Mouse (Mus musculus) adipocyte (in vitro differentiated cells): ENCODE measurements around the gene Gm9732.
"Not testable (repeated sequence)": the region's sequence is repeated elsewhere in the genome, so short reads cannot be mapped to it uniquely, and the experiment has no call there.

Experiments
- DNase-seq: peaks from one replicate; pipeline ENCODE4 v3.0.0-alpha.2; 2016; ENCODE audit warnings: low spot score

The Gm9732 gene

GRCm38 (mm10) chr14:43274986-43275511 is at the start of gene Gm9732:
Gm9732 (plus strand) TSS chr14:43275036.
- not testable (repeated sequence) for DNase-seq

- not testable (repeated sequence) for DNase-seq
Measured at GRCm38 (mm10) chr14:43235204-43235603, 39.6 kb upstream of the Gm9732 start, which contains the start of gene Gm8122. Gm8122 (minus strand) TSS chr14:43235304.

GRCm38 (mm10) chr14:43237769-43238168 is 37.1 kb upstream of the Gm9732 start:
- DNase-seq: not testable (repeated sequence)

GRCm38 (mm10) chr14:43249611-43250170 is 25.1 kb upstream of the Gm9732 start:
- DNase-seq: not testable (repeated sequence)

GRCm38 (mm10) chr14:43250549-43251253 is 24.1 kb upstream of the Gm9732 start:
- DNase-seq: not testable (repeated sequence)

- not testable (repeated sequence) for DNase-seq
Measured at GRCm38 (mm10) chr14:43256511-43256910, 18.3 kb upstream of the Gm9732 start.

GRCm38 (mm10) chr14:43258349-43258748 is 16.5 kb upstream of the Gm9732 start, which contains the start of gene Gm8126:
Gm8126 (plus strand) TSS chr14:43258649.
- not testable (repeated sequence) for DNase-seq

- not testable (repeated sequence) for DNase-seq
Measured at GRCm38 (mm10) chr14:43263421-43263820, 11.4 kb upstream of the Gm9732 start.

GRCm38 (mm10) chr14:43268521-43269084 is 6.2 kb upstream of the Gm9732 start:
- not testable (repeated sequence) for DNase-seq

GRCm38 (mm10) chr14:43269211-43269610 is 5.6 kb upstream of the Gm9732 start:
- not testable (repeated sequence) for DNase-seq

- DNase-seq: not testable (repeated sequence)
Measured at GRCm38 (mm10) chr14:43273161-43273560, 1.7 kb upstream of the Gm9732 start.

- DNase-seq: not testable (repeated sequence)
Measured at GRCm38 (mm10) chr14:43275752-43276151, 916 bp downstream of the Gm9732 start.

GRCm38 (mm10) chr14:43277468-43277867 is 2.6 kb downstream of the Gm9732 start:
- DNase-seq: not testable (repeated sequence)

GRCm38 (mm10) chr14:43278146-43278545 is 3.3 kb downstream of the Gm9732 start:
- DNase-seq: not testable (repeated sequence)

- DNase-seq: not testable (repeated sequence)
Measured at GRCm38 (mm10) chr14:43278681-43279080, 3.8 kb downstream of the Gm9732 start.

GRCm38 (mm10) chr14:43293503-43293902 is 18.7 kb downstream of the Gm9732 start, which contains the start of gene Gm8127:
Gm8127 (minus strand) TSS chr14:43293832.
- not testable (repeated sequence) for DNase-seq

GRCm38 (mm10) chr14:43319516-43319915 is 44.7 kb downstream of the Gm9732 start:
- not testable (repeated sequence) for DNase-seq

- not testable (repeated sequence) for DNase-seq
Measured at GRCm38 (mm10) chr14:43328603-43329002, 53.8 kb downstream of the Gm9732 start.

- not testable (repeated sequence) for DNase-seq
Measured at GRCm38 (mm10) chr14:43331362-43331880, 56.6 kb downstream of the Gm9732 start.

- not testable (repeated sequence) for DNase-seq
Measured at GRCm38 (mm10) chr14:43337646-43338045, 62.8 kb downstream of the Gm9732 start.

- not testable (repeated sequence) for DNase-seq
Measured at GRCm38 (mm10) chr14:43347711-43348110, 72.9 kb downstream of the Gm9732 start, which contains the start of gene 1700001F09Rik. 1700001F09Rik (minus strand) TSS chr14:43347811.

- DNase-seq: not testable (repeated sequence)
Measured at GRCm38 (mm10) chr14:43352944-43353343, 78.1 kb downstream of the Gm9732 start.
